Mouse (Mus musculus) neural tube, embryonic 13.5 days (tissue): ENCODE data around the gene Nfu1. TPM values are rescaled to one million over a fixed set of nuclear protein-coding genes. Genes with fewer than 3 reads are reported as not detected.

Experiments used
- ATAC-seq: fragments of 200-750 bp; cut with Nextera tagmentation; 2 replicates; pipeline ENCODE4 v1.8.0; 2017; ENCODE audit warnings: low read depth, mild to moderate bottlenecking, moderate TSS enrichment, moderate library complexity
- H3K27ac ChIP-seq: fragments of 300-500 bp; sonication (generic); replicated peaks from 2 replicates; pipeline ENCODE4 v1.5.1; 2015; ENCODE audit warnings: moderate library complexity, mild to moderate bottlenecking, inconsistent platforms
- H3K27me3 ChIP-seq: fragments of 300-500 bp; sonication (generic); 2 replicates; pipeline ENCODE4 v1.6.1; 2015; ENCODE audit warnings: mild to moderate bottlenecking, inconsistent platforms
- H3K36me3 ChIP-seq: fragments of 300-500 bp; sonication (generic); 2 replicates; pipeline ENCODE4 v1.6.1; 2015; ENCODE audit warnings: mild to moderate bottlenecking, inconsistent platforms
- H3K4me1 ChIP-seq: fragments of 300-500 bp; sonication (generic); replicated peaks from 2 replicates; pipeline ENCODE4 v1.6.1; 2015; ENCODE audit warnings: inconsistent platforms
- H3K4me2 ChIP-seq: fragments of 300-500 bp; sonication (generic); 2 replicates; pipeline ENCODE4 v1.6.1; 2015; ENCODE audit warnings: inconsistent platforms, mild to moderate bottlenecking, moderate library complexity
- H3K4me3 ChIP-seq: fragments of 300-500 bp; sonication (generic); 2 replicates; pipeline ENCODE4 v1.5.1; 2015; ENCODE audit warnings: mild to moderate bottlenecking, inconsistent platforms
- H3K9ac ChIP-seq: fragments of 300-500 bp; sonication (generic); 2 replicates; pipeline ENCODE4 v1.6.1; 2015; ENCODE audit warnings: moderate library complexity, mild to moderate bottlenecking, inconsistent platforms
- H3K9me3 ChIP-seq: fragments of 300-500 bp; sonication (generic); 2 replicates; pipeline ENCODE4 v1.6.1; 2016; ENCODE audit warnings: inconsistent platforms
- WGBS: fragments of 180-500 bp; shearing (Covaris S2); methylation state at CpG from one replicate; pipeline ENCODE4 v1.1.7; 2015; 5-methylcytosine and 5-hydroxymethylcytosine counted together
- polyA plus RNA-seq: library from polyadenylated mRNA; unstranded; fragments of >200 nt; fragmentation: Nextera tagmentation; extraction: Ambion mirVana; gene quantifications from 2 replicates; pipeline ENCODE4 v1.2.1, GENCODE M21; 2015

Nfu1 gene
- polyA plus RNA-seq, 1 experiment from 2014 or later: 142 TPM

DNA sequence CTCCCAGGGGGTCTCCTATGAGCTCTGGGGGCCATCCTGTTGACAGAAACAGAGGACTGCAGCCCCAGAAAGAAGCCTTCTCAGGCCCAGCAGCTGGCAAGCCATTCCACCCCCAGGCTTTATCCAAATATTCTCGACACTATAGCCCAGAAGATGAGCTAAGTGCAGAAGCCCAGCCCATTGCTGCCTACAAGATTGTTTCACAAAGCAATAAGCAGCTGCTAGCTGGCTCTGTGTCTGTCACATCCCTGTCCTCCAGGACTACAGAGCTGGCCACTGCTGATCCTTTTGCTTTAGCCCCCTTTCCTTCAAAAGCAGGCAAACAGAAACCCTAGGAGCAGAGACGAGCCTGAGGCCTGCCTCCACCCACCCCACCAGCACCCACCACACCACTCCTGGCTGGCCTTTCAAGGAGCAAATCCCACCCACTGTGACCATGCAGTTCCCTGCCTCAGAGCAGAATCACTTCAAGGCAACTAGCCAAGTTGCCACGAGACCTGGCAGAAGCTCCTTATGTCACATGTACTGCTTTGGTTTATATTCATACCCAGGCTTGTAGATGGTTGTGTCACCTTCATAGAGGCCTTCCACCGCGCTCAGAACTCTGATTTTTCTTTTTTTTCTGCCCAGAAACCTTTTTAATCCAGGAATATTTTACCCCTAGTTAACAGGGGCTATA is 12.3 kb upstream of the Nfu1 start:
- no peak overlapping the region for H3K9ac ChIP-seq
- no peak overlapping the region for H3K27ac ChIP-seq
- no peaks in the 10 kb centered on the region for H3K4me1 ChIP-seq
- no peak overlapping the region for H3K4me3 ChIP-seq
- no peak for ATAC-seq
- H3K9me3 ChIP-seq: no peaks in the 10 kb centered on the region
- H3K4me2 ChIP-seq: no peak overlapping the region
- no peaks in the 10 kb centered on the region for H3K27me3 ChIP-seq
- WGBS: 84% methylated on average over 5 of the region's 5 CpGs
- peaks cover 42% of the 10 kb centered on the region for H3K36me3 ChIP-seq

- no peak for ATAC-seq
- no peaks in the 10 kb centered on the region for H3K9me3 ChIP-seq
- no peaks in the 10 kb centered on the region for H3K4me1 ChIP-seq
- no peaks in the 10 kb centered on the region for H3K27me3 ChIP-seq
- peaks cover 42% of the 10 kb centered on the region for H3K36me3 ChIP-seq
- 90% methylated on average over 6 of the region's 6 CpGs for WGBS
- no peak overlapping the region for H3K9ac ChIP-seq
- no peak overlapping the region for H3K27ac ChIP-seq
- no peak overlapping the region for H3K4me2 ChIP-seq
- no peak overlapping the region for H3K4me3 ChIP-seq
These were observed 11.7 kb upstream of the Nfu1 start for GRCm38 (mm10) chr6:86997360-86997759.

- WGBS: 92% methylated on average over 6 of the region's 6 CpGs
- H3K4me2 ChIP-seq: no peak overlapping the region
- no peak overlapping the region for H3K27ac ChIP-seq
- H3K4me1 ChIP-seq: no peaks in the 10 kb centered on the region
- no peaks in the 10 kb centered on the region for H3K9me3 ChIP-seq
- no peaks in the 10 kb centered on the region for H3K27me3 ChIP-seq
- ATAC-seq: no peak
- no peak overlapping the region for H3K9ac ChIP-seq
- H3K36me3 ChIP-seq: peaks cover 23% of the 10 kb centered on the region
- H3K4me3 ChIP-seq: no peak overlapping the region
These were observed 7.0 kb upstream of the Nfu1 start for GRCm38 (mm10) chr6:87001995-87002394.

DNA sequence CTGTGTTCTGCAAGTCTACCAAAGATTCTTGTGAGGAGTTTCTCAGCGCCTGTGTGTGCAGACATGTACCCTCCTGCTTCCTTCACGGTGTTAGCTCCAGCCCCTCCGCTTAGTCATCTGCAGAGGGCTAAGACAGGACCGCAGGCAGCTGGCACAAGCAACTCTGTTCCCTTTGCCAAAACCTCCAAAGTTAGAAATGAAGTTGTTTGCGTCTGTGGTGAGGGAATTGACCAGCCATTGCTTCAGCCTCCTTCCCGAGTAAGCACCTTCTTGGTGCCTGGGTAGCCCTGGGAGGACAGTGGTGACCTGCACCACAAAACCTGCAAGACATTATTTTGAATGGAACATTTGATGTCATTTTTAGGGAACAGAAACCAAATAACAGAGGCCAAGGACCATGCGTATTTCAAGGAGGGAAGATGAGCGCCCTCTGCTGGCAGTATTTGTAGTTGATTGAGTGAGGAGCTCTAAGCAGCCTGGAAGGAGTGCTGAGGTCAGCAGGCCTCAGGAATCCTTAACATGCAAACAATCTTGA is 6.4 kb upstream of the Nfu1 start:
- no peaks in the 10 kb centered on the region for H3K27me3 ChIP-seq
- no peaks in the 10 kb centered on the region for H3K9me3 ChIP-seq
- no peak overlapping the region for H3K4me3 ChIP-seq
- peaks cover 17% of the 10 kb centered on the region for H3K36me3 ChIP-seq
- H3K4me2 ChIP-seq: no peak overlapping the region
- no peak overlapping the region for H3K27ac ChIP-seq
- no peak overlapping the region for H3K9ac ChIP-seq
- 53% methylated on average over 8 of the region's 8 CpGs for WGBS
- peak; percentile 75; the same call in 1 of the 2 replicates for ATAC-seq
- no peaks in the 10 kb centered on the region for H3K4me1 ChIP-seq

DNA sequence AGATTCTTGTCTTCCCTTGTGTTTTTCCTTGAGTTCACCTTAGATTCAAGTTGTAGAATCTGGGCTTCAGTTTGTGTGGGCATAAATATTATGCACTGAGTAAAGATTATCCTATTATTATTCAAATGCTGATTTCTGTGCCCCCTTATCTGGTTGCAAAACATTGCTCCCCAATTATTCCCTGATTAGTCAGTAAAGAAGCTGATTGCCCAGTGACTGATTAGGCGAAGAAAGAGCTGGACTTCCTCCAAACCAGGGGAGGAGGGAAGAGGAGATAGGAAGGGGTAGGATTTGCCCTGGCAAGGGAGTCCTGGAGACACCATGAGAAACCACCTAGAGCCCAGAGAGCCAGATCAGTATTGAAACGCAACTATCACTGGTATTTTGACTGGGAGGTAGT is 4.9 kb upstream of the Nfu1 start:
- no peak overlapping the region for H3K4me2 ChIP-seq
- H3K27ac ChIP-seq: no peak overlapping the region
- ATAC-seq: no peak
- no peaks in the 10 kb centered on the region for H3K9me3 ChIP-seq
- 75% methylated on average over 2 of the region's 2 CpGs for WGBS
- 0 out of 2 replicates have a peak, but pooled peaks cover 3% of the 10 kb centered on the region for H3K36me3 ChIP-seq
- no peak overlapping the region for H3K4me3 ChIP-seq
- no peaks in the 10 kb centered on the region for H3K27me3 ChIP-seq
- H3K9ac ChIP-seq: no peak overlapping the region
- peaks cover 1% of the 10 kb centered on the region for H3K4me1 ChIP-seq

- Histone ChIP-seq H3K27me3 (no peaks in the 10 kb centered on the region), H3K9ac (no peak overlapping the region), H3K4me3 (no peak overlapping the region), H3K9me3 (no peaks in the 10 kb centered on the region), H3K27ac (no peak overlapping the region), H3K36me3 (no peaks in the 10 kb centered on the region), H3K4me2 (no peak overlapping the region), H3K4me1 (peaks cover 9% of the 10 kb centered on the region)
- ATAC-seq: no peak
These were observed 3.5 kb upstream of the Nfu1 start for GRCm38 (mm10) chr6:87005577-87005976.

DNA sequence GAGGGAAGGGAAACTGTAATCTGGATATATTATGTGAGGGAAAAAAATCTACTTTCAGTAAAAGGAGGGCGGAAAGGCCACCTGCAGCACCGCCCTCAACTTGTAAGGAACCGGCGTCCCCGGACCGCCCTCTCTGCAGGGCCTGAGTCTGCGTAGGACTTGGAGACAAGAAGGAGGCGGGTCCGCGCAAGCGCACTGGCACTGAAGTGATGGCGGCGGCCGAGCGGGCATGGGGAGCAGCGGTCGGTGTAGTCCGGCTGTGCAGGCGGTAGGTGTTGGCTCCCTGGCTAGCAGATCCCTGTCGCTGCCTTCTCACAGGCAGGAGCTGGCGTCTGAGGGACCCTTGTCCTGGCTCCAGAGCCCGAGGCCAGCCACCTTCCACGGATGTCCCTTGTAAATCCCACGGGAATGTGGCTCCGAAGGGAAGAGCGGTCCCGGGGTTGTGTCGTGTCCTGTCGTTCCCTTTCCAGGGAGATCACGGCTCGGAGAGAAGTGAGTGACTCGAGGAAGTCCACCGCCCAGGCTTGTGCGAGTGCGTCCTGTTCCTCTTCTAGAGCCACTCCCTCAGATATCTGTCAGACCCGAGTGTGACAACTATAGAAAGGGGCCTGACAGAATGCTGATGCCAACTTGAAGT is 774 bp downstream of the Nfu1 start:
- H3K9ac ChIP-seq: peak overlapping the region; percentile 94
- H3K4me2 ChIP-seq: peak overlapping the region; percentile 66
- peak overlapping the region; percentile 86 for H3K27ac ChIP-seq
- ATAC-seq: peak; percentile 98
- H3K36me3 ChIP-seq: peaks cover 14% of the 10 kb centered on the region; the same call in 1 of the 2 replicates
- no peaks in the 10 kb centered on the region for H3K27me3 ChIP-seq
- H3K9me3 ChIP-seq: no peaks in the 10 kb centered on the region
- WGBS: under 1% methylated on average over 36 of the region's 36 CpGs
- H3K4me3 ChIP-seq: peak overlapping the region; percentile 87
- peaks cover 16% of the 10 kb centered on the region for H3K4me1 ChIP-seq

DNA sequence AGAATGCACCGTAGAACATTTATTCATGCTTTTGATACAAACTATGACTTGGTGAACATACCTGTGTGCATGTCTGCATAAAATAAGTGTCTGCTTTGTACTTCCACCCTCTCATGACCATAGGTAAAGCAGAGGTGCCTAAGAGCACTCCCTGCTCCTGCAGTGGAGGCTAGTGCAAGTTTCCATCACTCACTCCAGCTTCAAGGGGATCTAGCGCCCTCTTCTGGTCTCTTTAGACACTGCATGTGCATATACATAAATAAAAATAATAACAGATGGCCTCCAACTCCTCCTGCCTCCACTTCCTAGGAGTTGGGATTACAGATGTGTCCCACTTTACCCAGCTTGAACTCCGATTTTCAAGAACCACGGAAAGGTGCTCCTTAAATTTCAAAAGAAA is 7.9 kb downstream of the Nfu1 start:
- H3K4me1 ChIP-seq: no peaks in the 10 kb centered on the region
- H3K27ac ChIP-seq: no peak overlapping the region
- H3K36me3 ChIP-seq: peaks cover 70% of the 10 kb centered on the region
- H3K9ac ChIP-seq: no peak overlapping the region
- H3K27me3 ChIP-seq: no peaks in the 10 kb centered on the region
- peaks cover 6% of the 10 kb centered on the region; the same call in 1 of the 2 replicates for H3K9me3 ChIP-seq
- no peak overlapping the region for H3K4me3 ChIP-seq
- no peak overlapping the region for H3K4me2 ChIP-seq
- 62% methylated on average over 4 of the region's 4 CpGs for WGBS
- no peak for ATAC-seq

DNA sequence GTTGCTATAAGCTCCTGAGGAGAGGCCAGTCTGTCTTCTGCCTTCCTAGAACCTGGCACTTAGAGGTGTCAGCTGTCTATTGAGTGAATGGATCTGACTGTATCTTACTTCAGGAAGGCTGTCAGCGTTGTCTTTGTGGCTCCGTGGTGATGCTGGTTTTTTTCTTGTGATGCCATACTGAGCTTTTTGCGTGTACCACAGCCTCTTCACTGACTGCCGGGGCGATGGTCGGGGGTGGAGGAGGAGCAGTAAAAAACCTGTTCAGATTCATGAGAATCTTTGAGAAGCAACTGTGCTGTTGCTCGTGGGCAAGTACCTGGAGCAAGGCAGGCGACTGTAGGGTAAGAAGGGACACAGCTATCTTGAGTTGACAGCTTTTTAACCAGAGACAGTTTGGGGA is 9.8 kb downstream of the Nfu1 start:
- ATAC-seq: no peak
- H3K9ac ChIP-seq: no peak overlapping the region
- 92% methylated on average over 8 of the region's 8 CpGs for WGBS
- H3K27ac ChIP-seq: no peak overlapping the region
- H3K4me1 ChIP-seq: no peaks in the 10 kb centered on the region
- H3K9me3 ChIP-seq: peaks cover 6% of the 10 kb centered on the region; the same call in 1 of the 2 replicates
- no peaks in the 10 kb centered on the region for H3K27me3 ChIP-seq
- H3K4me2 ChIP-seq: no peak overlapping the region
- no peak overlapping the region for H3K4me3 ChIP-seq
- peaks cover 77% of the 10 kb centered on the region for H3K36me3 ChIP-seq

DNA sequence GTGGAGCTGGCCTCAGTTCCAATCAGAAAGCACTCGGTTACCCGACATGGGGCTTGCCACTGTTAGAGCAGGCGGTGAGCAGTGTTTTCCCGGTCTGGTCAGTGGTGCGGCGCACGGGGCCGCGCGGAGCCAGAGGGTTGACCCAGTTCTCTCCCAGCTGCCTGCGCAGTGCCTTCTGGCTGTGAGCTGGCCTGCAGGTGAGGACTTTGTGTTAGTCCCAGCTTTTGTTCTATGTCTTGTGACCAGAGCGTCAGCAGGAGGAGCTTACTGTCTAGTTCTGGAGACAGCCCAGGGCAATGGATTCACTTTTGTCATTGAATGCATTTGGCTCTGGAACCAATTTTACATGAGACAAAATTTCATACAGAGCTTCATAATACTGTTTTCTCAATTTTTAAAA is 12.8 kb downstream of the Nfu1 start:
- H3K9ac ChIP-seq: no peak overlapping the region
- no peak overlapping the region for H3K4me2 ChIP-seq
- no peaks in the 10 kb centered on the region for H3K4me1 ChIP-seq
- H3K27me3 ChIP-seq: no peaks in the 10 kb centered on the region
- H3K27ac ChIP-seq: no peak overlapping the region
- peaks cover 6% of the 10 kb centered on the region; the same call in 1 of the 2 replicates for H3K9me3 ChIP-seq
- no peak overlapping the region for H3K4me3 ChIP-seq
- ATAC-seq: no peak
- WGBS: 97% methylated on average over 12 of the region's 12 CpGs
- H3K36me3 ChIP-seq: peaks cover 88% of the 10 kb centered on the region

DNA sequence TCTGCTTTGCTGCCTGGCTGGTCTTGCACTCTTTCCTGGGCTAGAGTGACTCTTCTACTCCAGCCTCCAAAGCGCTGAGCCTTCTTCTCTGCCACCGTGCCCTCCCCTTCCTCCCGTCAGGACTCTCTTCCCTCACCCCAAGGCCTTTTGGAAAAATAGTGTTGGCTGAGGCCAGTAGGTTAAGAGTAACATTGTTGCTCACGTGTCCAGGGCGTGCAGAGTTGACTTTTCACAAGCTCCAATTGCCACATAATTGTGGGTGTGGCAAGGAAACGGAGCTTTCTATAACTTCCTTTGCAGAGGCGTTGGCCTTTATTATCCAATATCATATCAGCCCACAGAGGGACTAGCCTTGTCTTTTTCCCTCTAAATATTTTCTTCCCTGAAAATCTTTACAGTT is 17.9 kb downstream of the Nfu1 start:
- no peaks in the 10 kb centered on the region for H3K27me3 ChIP-seq
- H3K4me2 ChIP-seq: no peak overlapping the region
- peaks cover 78% of the 10 kb centered on the region for H3K36me3 ChIP-seq
- no peaks in the 10 kb centered on the region for H3K4me1 ChIP-seq
- H3K9ac ChIP-seq: no peak overlapping the region
- no peak overlapping the region for H3K4me3 ChIP-seq
- WGBS: 83% methylated on average over 7 of the region's 7 CpGs
- no peaks in the 10 kb centered on the region for H3K9me3 ChIP-seq
- no peak overlapping the region for H3K27ac ChIP-seq
- no peak for ATAC-seq

GRCm38 (mm10) chr6:87028881-87029280 is 19.8 kb downstream of the Nfu1 start:
- Histone ChIP-seq H3K4me1 (no peaks in the 10 kb centered on the region), H3K4me2 (no peak overlapping the region), H3K36me3 (peaks cover 63% of the 10 kb centered on the region), H3K9ac (no peak overlapping the region), H3K27ac (no peak overlapping the region), H3K27me3 (no peaks in the 10 kb centered on the region), H3K9me3 (no peaks in the 10 kb centered on the region), H3K4me3 (no peak overlapping the region)
- ATAC-seq: no peak
